Mouse (Mus musculus): Measurements from ENCODE around the gene Serinc3.

DNA sequence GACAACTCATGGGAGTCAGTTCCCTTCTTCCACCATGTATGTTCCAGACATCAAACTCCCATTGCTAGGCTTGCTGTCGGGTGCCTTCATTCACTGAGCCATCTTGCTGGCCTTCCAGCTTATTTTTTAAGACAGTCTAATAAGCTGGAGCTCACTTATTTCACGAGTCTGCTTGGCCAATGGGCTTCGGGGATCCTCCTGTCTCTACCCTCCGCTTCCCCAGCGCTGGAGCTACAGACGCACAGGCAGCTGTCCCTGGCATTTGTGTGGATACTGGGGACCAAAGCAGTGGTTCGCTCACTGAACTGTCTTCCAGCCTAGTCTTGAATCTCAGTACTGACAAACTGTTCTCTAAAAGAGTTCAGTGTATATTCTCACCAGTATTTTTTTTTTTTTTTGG lies 38.8 kb downstream of the Serinc3 start:
- TF ChIP-seq POLR2A (IDR thresholded peaks at IDR 0.05; ENCODE audit: borderline replicate concordance, extremely low read depth, low read depth, low read length) (no peak), CTCF (IDR thresholded peaks at IDR 0.05; ENCODE audit: insufficient read depth, low read length) (no peak)
